Mouse (Mus musculus): ENCODE measurements at regions not wholly inside any gene's neighbourhood (a gene's known extent, or its start where the extent isn't known, plus 50 kb on each side); places are given as distances from the start of the nearest gene placed in this dataset.

DNA sequence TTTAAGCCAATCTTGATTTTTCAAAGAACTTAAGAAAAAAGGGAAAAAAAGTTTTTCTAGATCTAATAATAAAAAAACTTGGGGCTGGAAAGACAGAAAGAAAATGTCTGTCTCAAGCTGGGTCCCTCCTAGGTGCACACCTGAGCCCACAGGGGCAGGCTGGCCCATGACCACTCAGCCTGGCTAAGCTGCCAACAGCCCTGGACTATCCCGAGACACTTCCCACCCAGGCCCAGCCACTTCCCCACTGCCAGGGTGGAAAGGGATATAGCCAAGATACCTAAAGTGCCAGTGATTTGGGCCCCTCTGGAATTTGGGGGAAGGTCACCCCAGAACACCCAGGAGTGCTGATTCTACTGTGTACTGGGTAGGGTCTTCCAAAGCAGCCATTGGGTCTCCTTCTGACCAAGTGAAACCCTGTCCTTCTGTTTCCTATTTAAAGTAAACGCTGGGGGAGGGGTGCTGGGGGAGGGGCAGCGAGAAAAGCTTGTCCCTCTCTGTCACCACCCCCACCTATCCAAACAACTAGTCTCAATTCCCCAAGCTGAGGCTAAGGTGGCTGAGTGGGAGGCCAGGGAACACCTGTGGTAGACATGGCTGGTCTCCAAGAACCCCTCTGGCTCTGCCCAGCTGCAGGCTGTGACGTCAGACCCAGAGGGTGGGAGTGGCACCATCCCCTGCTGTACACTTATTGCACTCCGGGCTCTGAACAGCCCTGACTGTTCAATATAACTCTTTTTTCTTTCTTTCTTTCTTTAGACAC lies 62.6 kb downstream of the Mcfd2 start:
- no peak for DNase-seq

DNA sequence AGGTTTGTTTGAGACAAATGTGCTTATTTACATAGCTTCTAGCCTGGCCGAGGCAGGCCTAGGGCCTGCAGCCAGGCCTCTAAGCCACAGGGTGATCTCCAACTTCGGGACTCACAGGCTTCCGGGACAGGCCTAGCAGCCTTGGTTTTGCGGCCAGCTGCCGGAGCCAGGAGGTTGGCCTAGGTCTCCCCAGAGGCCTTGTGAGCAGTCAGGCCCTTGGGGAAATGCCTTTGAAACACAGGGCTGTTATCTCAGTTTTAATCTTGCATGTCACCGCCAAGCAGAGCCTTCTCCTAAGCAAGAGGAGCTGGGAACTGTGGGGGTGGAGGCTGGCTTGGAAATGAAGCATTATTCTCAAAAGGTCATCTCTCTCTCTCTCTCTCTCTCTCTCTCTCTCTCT lies 63.2 kb downstream of the Mcfd2 start:
- peak; percentile 75 to 86 for DNase-seq

DNA sequence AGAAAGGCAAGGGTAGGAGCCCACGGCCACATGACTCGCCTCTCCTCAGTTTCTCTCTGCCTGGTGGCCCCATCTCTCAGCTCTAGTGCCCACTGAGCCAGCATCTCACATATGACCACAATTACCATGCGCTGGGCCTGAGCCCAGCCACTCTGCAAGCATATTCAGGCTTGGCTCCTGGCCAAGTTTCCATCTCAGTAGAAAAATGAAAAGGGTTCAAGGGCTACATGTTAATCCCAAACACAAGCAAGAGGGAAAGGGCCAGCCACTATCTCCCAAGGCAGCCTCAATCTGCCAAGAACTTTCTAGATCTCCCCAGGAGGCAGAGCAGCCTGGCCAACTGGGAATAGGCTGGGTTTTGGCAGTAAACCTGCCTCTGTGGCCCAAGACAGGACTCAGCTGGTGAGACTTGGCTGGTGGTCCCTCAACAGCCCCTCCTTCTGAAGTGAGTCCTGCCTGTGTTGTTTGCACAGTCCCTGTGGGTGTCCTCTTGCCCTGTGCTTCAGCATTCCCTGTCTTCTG lies 65.0 kb downstream of the Mcfd2 start:
- peak; percentile 49 to 74 for DNase-seq

GRCm38 (mm10) chr17:87200134-87200533 lies 65.6 kb downstream of the Mcfd2 start:
- no peak for DNase-seq

GRCm38 (mm10) chr17:87199134-87199533 lies 66.6 kb downstream of the Mcfd2 start:
- no peak for DNase-seq

DNA sequence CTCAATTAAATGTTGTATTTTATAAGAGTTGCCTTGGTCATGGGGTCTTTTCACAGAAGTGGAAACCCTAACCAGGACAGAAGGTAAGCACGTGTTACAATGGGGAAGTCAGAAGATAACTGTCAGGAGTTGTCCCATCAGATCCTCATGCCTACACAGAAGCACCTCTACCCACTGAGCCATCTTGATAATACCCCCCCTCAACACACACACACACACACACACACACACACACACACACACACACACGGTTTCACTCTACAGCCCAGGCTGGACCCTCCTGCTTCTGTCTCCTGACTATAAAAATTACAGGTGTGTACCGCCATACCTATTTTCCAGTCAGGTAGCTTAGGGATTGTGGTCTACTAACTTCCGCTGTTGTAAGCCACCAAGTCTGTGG lies 68.3 kb downstream of the Mcfd2 start:
- no peak for DNase-seq

GRCm38 (mm10) chr17:87194639-87195038 lies 71.1 kb downstream of the Mcfd2 start:
- DNase-seq = no peak

DNA sequence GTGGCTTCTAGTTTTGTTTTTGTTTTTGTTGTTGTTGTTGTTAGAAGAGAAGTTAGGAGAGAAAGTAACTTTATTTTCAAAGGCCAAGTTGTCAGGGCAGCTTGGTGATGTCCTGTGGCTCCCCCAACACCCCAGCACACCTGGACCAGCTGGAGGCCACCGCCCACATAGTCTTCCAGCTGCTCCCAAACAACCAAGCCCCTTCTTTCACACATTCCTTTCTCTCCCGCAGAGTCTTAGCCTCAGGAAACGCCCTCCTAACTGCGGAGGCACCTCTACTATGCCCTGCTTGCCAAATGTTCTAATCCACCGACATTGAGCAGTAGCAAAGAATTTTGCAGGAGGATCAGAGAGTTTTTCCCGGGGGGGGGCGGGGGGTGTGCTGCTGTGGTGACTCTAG lies 72.3 kb downstream of the Mcfd2 start:
- DNase-seq = no peak

DNA sequence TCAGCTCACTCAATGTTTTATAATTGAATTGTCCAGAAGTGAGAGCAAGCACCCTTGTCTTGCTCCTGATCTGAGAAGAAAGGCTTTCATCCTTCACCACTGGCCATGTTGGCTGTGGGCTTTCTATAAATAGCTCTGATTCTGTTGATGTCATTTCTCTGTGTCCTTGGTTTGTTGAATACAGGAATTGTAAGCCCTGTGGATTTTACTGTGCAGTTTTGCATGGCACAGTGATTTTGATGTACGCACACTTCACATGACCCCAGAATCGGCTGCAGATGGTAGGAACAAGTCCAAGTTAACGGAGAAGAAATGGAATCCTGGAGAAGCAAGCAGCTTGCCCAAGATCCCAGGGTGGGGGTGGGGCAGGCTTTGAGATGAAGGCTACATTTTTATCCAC lies 76.1 kb downstream of the Mcfd2 start:
- no peak for DNase-seq
